8 mouse cellular contexts compared by ENCODE assay signal in the genomic region with DNA sequence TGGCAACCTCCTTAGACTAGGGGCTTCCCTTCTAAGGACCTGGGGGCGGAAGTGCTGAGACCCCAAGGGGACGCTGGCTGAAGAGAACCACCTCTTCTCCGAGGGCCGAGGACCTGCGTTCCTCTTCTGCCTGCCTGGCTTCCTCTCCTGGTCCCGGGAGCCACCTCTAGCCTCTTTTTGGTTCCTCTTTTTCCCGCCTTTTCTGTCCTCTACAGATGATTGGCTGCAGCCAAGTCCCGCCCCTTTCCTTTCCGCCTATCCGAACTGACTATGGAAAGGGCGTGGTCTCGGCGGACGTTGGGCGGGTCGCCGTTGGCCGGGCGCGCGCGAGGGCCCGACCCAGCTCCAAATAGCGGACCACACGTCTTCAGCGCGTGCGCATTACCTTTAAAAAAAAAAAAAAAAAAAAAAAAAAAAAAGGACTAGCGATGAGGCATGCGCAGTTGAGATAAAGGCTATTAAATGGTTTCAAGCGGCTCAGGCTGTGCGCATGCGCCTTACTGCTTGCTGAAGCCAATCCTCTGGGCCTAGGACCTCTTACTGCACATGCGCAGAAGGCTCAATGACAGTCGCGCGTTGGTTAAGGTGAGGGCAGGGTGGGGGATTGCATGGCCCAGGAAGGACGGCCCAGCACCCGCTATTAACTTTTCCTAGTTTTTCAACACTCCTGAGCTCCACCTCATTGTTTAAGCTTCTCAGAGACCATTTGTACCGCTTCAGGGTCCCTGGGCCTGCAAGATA. TPM values are rescaled to one million over a fixed set of nuclear protein-coding genes. Genes with fewer than 3 reads are reported as not detected.
DNase-seq lines count a peak whose midpoint lies in the region; ATAC-seq lines count a peak whose summit lies in the region.

A gene (minus strand): TSS at position 198 of the 741 bp plus-strand sequence.
A gene (plus strand): TSS at position 425 of the 741 bp plus-strand sequence.

- peak; percentile 88 for ATAC-seq in erythroblast, adult 5-6 weeks (replicated peaks; ENCODE audit: low FRiP score, poor library complexity, severe bottlenecking)
- ATAC-seq in kidney, embryonic 15.5 days (replicated peaks; ENCODE audit: low FRiP score): peak; percentile 87
- ATAC-seq in monocyte, adult 5-6 weeks (replicated peaks; ENCODE audit: insufficient number of reproducible peaks, low FRiP score, low TSS enrichment, poor library complexity, severe bottlenecking): peak; percentile 84

- no peaks in the 10 kb centered on the region for H3K9me3 ChIP-seq in heart, embryonic 10.5 days
- H3K9me3 ChIP-seq in kidney, embryonic 15.5 days (replicated peaks): no peaks in the 10 kb centered on the region

- WGBS in heart, embryonic 10.5 days: under 1% methylated on average over 40 of the region's 40 CpGs
- 1% methylated on average over 40 of the region's 40 CpGs for WGBS in kidney, embryonic 15.5 days

- H3K27ac ChIP-seq in heart, embryonic 10.5 days: peak within 1 kb of the TSS; percentile 91
- H3K27ac ChIP-seq in kidney, embryonic 15.5 days: peak within 1 kb of the TSS; percentile 90

- peaks cover 7% of the 10 kb centered on the region; the same call in 1 of the 2 replicates for H3K27me3 ChIP-seq in heart, embryonic 10.5 days (ENCODE audit: insufficient read depth, poor library complexity, severe bottlenecking)
- no peaks in the 10 kb centered on the region for H3K27me3 ChIP-seq in kidney, embryonic 15.5 days

- H3K4me2 ChIP-seq in kidney, embryonic 15.5 days: peak within 1 kb of the TSS; percentile 86

- H3K36me3 ChIP-seq in heart, embryonic 10.5 days: no peaks in the 10 kb centered on the region
- H3K36me3 ChIP-seq in kidney, embryonic 15.5 days: no peaks in the 10 kb centered on the region

- peak; percentile 96 for DNase-seq in B cell, adult 2 months
- peak; percentile 99 for DNase-seq in brain, adult 2 months (ENCODE audit: low read depth, low spot score)
- peak; percentile 98 for DNase-seq in heart, embryonic 10.5 days (ENCODE audit: low spot score)
- DNase-seq in liver: peak; percentile 98
- peak; percentile 97 for DNase-seq in spleen, postnatal 4 days (ENCODE audit: low spot score in 2 of 2)

- H3K4me1 ChIP-seq in heart, embryonic 10.5 days: peaks cover 17% of the 10 kb centered on the region; the same call in 1 of the 2 replicates
- peaks cover 19% of the 10 kb centered on the region for H3K4me1 ChIP-seq in kidney, embryonic 15.5 days

- peak within 1 kb of the TSS; percentile 48 for H3K9ac ChIP-seq in kidney, embryonic 15.5 days

- peak within 1 kb of the TSS; percentile 61 for H3K4me3 ChIP-seq in heart, embryonic 10.5 days
- peak within 1 kb of the TSS; percentile 54 for H3K4me3 ChIP-seq in kidney, embryonic 15.5 days (replicated peaks)

RNA-seq across cellular contexts. Expression of the first gene that starts in this region (rescaled TPM):
- 4.0 TPM in 1 of 2 replicates, not detected in the other for total RNA-seq in erythroblast, adult 5-6 weeks (2015; ENCODE audit: low replicate concordance)
- total RNA-seq in erythroblast, adult 5-6 weeks (2017; ENCODE audit: low replicate concordance): not detected in 2 replicates
- 0.99 and 1.5 TPM in 2 replicates for polyA plus RNA-seq in heart, embryonic 10.5 days (2016; fragmentation: Nextera tagmentation; extraction: Ambion mirVana)
- polyA plus RNA-seq in kidney, embryonic 15.5 days (2015; fragmentation: Nextera tagmentation; extraction: Ambion mirVana): 0.93 and 1.1 TPM in 2 replicates
- not detected in 3 replicates for total RNA-seq in monocyte, adult 5-6 weeks (2017)

RNA-seq across cellular contexts. Expression of the second gene that starts in this region (rescaled TPM):
- 1.3 TPM in 1 of 2 replicates, not detected in the other for total RNA-seq in erythroblast, adult 5-6 weeks (2015; ENCODE audit: low replicate concordance)
- 0.26 and 3.8 TPM in 2 replicates for total RNA-seq in erythroblast, adult 5-6 weeks (2017; ENCODE audit: low replicate concordance)
- 5.8 and 6.5 TPM in 2 replicates for polyA plus RNA-seq in heart, embryonic 10.5 days (2016; fragmentation: Nextera tagmentation; extraction: Ambion mirVana)
- polyA plus RNA-seq in kidney, embryonic 15.5 days (2015; fragmentation: Nextera tagmentation; extraction: Ambion mirVana): 6.2 and 6.5 TPM in 2 replicates
- 4.4 to 5.6 TPM (median 4.4 TPM) in 3 replicates for total RNA-seq in monocyte, adult 5-6 weeks (2017)

Comparison
In these comparisons a context has a peak if more than half of its experiments do, and no peak if none do; other contexts are left out.
1. Peak in every context shown above with its lines: DNase-seq, ATAC-seq, H3K4me3 ChIP-seq and H3K27ac ChIP-seq.